Mouse (Mus musculus) ES-E14 (cell line): ENCODE data around the gene Mb21d2.

Source experiments
- HCFC1 ChIP-seq: IDR thresholded peaks from 2 replicates; pipeline ENCODE4 v1.6.1; 2012; ENCODE audit warnings: low read length, inconsistent platforms, borderline replicate concordance; ENCODE audit not compliant: insufficient read depth
- MAFK ChIP-seq: IDR thresholded peaks from 2 replicates; pipeline ENCODE4 v1.6.1; 2014; ENCODE audit warnings: mild to moderate bottlenecking, low read depth, low read length, inconsistent platforms; ENCODE audit not compliant: insufficient read depth
- ZNF384 ChIP-seq: IDR thresholded peaks from 2 replicates; pipeline ENCODE4 v1.6.1; 2012; ENCODE audit warnings: low read depth, low read length, inconsistent platforms

- TF ChIP-seq MAFK: no peak
- no peak for TF ChIP-seq HCFC1
- TF ChIP-seq ZNF384: no peak
Measured at GRCm38 (mm10) chr16:28964048-28964447, 34.6 kb upstream of the Mb21d2 start.
